Mouse (Mus musculus) adrenal gland (tissue): ENCODE measurements around the gene Sec11a.

Source experiments
- intact Hi-C: fragments of 180-260 bp; cut with DNase I; formaldehyde crosslinking; loops from one replicate; pipeline ENCODE4 v1.15.1; 2025
- long read RNA-seq, 2 experiments: library from polyadenylated mRNA; unstranded; transcript quantifications; one replicate each; pipeline ENCODE4 v2.0.0; 2020; ENCODE audit warnings: borderline replicate concordance in 1 of 2; ENCODE audit not compliant: insufficient replicate concordance in 1 of 2

Sec11a gene
- long read RNA-seq, experiment 1, transcript Sec11a-201 (6 exons, 1,345 nt): major isoform, 139 of 143 reads
- long read RNA-seq, experiment 1, partial matches to known transcripts: 1 of 143 reads
- long read RNA-seq, experiment 1, other reads (novel, unspliced or antisense): 3 of 143 reads
- long read RNA-seq, experiment 2, transcript Sec11a-201 (6 exons, 1,345 nt): major isoform, 187 of 193 reads
- long read RNA-seq, experiment 2, partial matches to known transcripts: 1 of 193 reads
- long read RNA-seq, experiment 2, other reads (novel, unspliced or antisense): 4 of 193 reads

DNA sequence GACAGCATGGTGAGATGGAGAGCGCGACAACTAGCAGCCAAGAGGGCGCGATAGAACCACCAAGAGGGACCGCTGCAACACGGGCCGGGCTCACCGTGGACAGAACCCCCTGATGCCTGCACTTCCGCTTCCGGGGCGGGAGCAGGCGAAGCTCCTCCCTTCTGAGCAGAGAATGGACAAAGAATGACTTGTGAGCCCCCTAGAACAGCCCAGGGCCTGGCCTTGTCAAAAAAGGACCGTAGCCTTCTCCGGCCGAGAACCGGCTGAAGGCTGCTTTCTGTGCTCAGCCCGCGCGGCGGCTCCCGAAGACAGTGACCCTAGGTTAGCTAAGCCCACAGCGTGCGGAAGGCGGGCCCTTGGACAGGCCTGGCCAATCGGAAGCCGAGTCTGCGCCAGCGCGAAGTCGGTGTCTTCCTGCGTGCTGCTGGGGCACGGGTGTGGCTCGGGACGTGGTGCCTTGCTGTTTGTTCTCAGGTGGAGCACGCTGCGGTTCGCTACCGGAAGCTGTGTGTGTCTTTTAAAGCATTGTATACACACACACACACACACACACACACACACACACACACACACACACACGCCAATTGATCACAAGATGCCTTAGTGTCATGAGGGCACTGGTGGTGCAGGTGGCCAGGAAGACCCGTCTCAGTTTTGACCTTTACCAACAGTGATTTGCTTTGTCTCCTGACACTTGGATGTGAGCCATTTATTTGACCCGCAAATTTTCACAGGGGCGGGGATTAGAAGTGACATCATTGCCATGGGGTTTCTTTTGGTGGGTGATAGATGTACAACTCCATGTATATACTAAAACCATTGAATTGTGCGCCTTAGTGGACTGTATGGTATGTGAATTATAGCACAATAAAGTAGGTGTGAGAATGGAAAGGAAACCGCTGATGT is at the start of gene Sec11a:
Gene Sec11a (minus strand): TSS at position 336 of the 906 bp plus-strand sequence.
- intact Hi-C loops: loop anchor here (5.0 kb wide), 1 partner anchor 45 kb away; the partner anchor contains the start of gene Zfp592

GRCm38 (mm10) chr7:80995266-80996146 is 47.9 kb upstream of the Sec11a start:
- intact Hi-C loops: no loop called here

DNA sequence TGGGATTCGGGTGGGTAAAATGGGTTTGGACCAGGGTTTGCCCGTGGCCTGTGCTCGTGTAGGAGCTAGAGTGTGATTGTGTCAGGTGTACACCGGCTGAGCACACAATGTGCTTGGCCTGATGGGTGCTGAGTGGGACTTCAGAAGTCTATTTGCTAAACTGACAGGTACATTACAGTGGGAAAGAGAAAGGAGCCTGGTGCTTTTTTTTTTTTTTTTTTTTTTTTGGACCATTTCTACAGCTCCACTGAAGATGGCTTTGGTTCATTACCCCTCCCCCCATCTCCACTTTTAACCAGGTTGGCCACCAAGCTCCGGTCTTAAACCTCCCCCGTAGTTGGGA is 47.1 kb upstream of the Sec11a start:
- intact Hi-C loops: loop anchor here (5.0 kb wide), 1 partner anchor 47 kb away; the partner anchor contains the start of gene Sec11a

DNA sequence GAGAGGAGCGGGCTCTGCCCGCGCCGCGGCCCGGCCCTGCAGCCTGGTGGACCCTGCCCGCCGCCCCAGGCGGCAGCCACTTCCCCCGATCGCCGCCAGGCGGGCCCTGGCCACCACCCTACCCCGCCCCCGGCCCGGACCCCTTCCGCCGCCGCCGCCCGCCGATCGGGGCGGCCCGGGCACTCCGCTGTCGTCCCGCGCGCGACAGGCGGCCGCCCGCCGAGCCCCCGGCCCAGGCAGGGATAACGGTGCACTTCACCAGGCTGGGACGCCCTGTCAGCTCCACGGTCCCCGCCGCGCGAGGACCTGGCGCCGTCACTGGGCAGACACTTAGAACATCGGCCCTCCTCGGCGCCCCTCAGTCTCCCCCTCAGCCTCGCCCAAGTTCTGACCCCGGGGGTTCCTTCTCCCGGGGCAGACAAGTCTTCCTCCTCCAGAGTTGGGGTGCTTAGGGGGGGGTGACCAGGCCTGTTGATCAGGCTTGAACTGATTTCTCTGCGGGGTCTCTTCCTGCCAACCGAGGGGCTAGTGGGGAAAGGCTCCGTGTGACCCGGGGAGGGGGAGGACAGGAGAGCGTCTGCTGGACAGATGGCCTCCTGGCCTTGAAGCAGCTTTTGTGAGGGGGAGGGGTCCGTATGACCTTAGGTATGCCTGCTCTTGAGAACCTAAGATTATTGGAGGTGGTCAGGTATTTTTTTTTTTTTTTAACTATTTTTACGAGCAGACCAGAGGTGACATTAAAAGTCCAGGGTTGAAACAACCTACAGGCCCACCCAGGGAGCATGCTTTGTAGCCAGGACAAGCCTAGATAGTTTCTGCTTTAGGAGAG is 46.5 kb upstream of the Sec11a start:
- intact Hi-C loops: loop anchor here (5.0 kb wide), 1 partner anchor 47 kb away; the partner anchor contains the start of gene Sec11a

DNA sequence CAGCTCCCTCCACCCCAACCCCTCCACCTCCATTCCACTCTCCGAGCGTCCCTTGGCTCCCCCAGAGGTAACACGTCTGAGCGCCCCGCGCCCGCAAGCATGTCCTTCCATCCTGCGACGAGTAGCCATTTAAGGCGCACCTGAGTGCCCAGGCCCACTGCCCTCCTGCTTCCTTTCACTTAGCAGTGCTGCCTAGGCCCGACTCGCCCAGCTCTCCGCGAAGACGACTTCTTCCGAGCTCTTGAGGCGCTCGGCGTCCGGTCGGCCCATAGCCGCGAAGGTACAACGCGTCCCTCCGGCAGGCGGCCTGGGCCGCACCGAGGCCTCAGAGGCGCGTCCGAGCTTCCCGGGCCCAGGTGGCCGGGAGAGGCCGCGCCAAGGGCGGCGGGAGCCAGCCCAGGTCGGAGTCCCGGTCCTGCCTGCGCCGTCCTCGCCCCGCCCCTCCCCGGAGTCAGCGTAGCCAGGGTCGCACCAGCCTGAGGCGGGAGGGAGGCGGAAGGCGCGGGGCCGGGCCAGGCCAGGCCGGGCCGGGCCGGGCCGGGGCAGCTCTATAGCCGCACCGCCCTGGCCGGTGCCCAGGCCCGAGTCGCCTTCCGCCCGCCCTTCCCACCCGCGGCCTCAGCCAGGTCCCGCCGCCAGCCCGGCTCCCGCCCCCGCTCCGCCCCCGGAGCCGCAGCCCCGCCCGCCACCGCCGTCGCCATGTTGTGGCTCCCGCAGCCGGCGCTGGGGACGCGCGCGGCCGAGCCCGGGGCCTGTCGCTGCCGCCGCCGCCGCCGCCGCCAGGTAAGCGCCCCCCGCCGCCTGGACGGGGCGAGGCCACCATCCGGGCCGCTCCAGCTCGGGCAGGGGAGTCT is 45.6 kb upstream of the Sec11a start, which contains the start of gene Zfp592:
Gene Zfp592 (plus strand): TSS at position 702 of the 854 bp plus-strand sequence.
- intact Hi-C loops: loop anchor here (5.0 kb wide), 1 partner anchor 46 kb away; the partner anchor contains the start of gene Sec11a

DNA sequence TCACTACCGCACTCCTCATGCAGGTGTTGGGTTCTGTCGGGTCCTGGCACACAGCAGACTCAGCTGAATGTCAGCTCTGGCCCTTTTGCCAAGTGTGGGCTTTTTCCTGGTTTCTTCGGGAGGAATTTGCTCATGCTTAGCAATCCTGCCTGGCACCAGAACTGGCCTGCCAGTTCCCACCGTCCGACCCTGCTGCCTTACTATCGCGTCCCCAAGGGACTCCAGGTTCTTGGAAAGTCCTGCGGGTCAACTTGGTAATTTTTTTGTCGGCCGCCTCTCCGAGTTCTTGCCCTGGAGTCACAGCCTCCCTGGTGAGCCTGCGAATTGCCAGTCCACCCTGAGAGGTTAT is 45.0 kb upstream of the Sec11a start:
- intact Hi-C loops: loop anchor here (5.0 kb wide), 1 partner anchor 45 kb away; the partner anchor contains the start of gene Sec11a

DNA sequence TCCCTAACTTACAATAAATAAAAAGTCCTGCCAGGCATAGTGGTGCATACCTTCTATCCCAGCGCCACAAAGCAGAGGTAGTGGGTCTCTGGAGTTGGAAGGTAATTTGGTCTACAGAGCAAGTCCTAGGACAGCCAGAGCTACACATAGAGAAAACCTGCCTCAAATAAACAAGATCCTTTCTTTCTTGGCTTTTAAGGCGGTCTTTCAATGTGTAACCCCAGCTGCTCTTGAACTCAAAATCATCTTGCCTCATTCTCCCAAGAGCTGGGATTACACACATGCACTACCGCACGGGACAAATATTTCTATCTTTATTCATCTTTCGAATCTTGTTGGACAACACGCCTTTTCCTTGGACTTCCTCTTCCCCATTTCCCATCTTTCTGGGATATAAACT is 44.5 kb upstream of the Sec11a start:
- intact Hi-C loops: loop anchor here (5.0 kb wide), 1 partner anchor 45 kb away; the partner anchor contains the start of gene Sec11a

GRCm38 (mm10) chr7:80991589-80991988 is 44.0 kb upstream of the Sec11a start:
- intact Hi-C loops: loop anchor here (5.0 kb wide), 1 partner anchor 44 kb away; the partner anchor contains the start of gene Sec11a

- intact Hi-C loops: loop anchor here (5.0 kb wide), 1 partner anchor 43 kb away; the partner anchor contains the start of gene Sec11a
Measured at GRCm38 (mm10) chr7:80990276-80990675, 42.7 kb upstream of the Sec11a start.

GRCm38 (mm10) chr7:80987805-80988625 is 40.4 kb upstream of the Sec11a start:
- intact Hi-C loops: loop anchor here (5.0 kb wide), 1 partner anchor 86 kb away; the partner anchor contains the start of gene Wdr73

GRCm38 (mm10) chr7:80986458-80987187 is 39.0 kb upstream of the Sec11a start:
- intact Hi-C loops: loop anchor here (5.0 kb wide), 1 partner anchor 84 kb away; the partner anchor contains the start of gene Wdr73

DNA sequence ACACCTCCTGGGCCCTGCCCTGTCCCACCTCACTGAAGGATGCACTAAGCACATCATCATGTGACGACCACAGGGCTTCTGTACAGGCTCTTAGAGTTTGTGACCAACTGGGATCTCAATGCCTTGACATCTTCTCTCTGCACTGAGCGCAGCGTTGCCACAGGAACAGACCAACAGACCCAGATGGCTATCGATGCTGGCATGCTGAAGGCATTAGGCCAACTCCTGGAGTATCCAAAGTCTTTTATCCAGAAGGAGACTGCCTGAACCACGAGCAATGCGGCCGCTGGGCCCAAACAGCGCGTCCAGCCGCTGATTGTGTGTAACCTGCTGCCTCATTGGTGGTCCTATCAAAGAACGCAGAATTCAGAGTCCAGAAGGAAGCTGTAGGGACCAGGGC is 33.0 kb upstream of the Sec11a start:
- intact Hi-C loops: no loop called here

- intact Hi-C loops: loop anchor here (10.0 kb wide), 1 partner anchor 181 kb away; no protein-coding TSS in a partner anchor
Measured at GRCm38 (mm10) chr7:80973638-80974015, 26.0 kb upstream of the Sec11a start.

- intact Hi-C loops: loop anchor here (10.0 kb wide), 1 partner anchor 182 kb away; no protein-coding TSS in a partner anchor
Measured at GRCm38 (mm10) chr7:80972920-80973637, 25.5 kb upstream of the Sec11a start.

DNA sequence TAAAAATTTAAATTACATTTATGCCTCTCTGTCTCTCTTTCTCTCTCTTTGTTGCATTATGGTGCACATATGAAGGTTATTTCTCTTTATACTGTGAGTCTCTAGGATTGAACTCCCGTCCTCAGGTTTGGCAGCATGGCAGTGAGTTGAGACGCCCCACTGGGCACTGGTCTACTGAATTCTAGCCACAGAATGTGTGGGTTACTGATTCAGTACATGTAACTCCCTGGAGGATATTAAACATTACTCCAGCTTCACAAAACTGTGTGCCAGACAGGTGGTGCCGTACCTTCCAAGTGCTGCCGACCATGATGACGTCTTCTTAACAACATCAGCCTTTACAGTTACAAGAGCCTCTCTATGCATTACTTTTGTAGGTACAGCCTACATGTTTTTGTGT is 24.5 kb upstream of the Sec11a start:
- intact Hi-C loops: loop anchor here (10.0 kb wide), 1 partner anchor 183 kb away; no protein-coding TSS in a partner anchor

DNA sequence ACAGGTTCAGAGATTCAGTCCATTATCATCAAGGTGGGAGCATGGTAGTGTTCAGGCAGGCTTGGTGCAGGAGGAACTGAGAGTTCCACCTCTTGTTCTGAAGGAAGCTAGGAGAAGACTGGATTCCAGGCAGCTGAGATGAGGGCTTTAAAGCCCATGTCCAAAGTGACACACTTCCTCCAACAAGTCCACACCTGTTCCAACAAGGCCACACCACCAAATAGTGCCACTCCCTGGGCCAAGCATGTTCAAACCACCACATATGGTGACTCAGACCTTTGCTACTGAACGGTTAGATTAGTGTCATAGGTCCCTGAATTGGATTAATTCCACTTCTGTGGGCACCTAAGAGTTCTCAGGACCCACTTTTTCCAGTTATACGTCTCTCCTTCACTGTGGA is 23.8 kb upstream of the Sec11a start:
- intact Hi-C loops: loop anchor here (10.0 kb wide), 1 partner anchor 183 kb away; no protein-coding TSS in a partner anchor
